Mouse (Mus musculus): ENCODE measurements at regions not wholly inside any gene's neighbourhood (a gene's known extent, or its start where the extent isn't known, plus 50 kb on each side); places are given as distances from the start of the nearest gene placed in this dataset.

DNA sequence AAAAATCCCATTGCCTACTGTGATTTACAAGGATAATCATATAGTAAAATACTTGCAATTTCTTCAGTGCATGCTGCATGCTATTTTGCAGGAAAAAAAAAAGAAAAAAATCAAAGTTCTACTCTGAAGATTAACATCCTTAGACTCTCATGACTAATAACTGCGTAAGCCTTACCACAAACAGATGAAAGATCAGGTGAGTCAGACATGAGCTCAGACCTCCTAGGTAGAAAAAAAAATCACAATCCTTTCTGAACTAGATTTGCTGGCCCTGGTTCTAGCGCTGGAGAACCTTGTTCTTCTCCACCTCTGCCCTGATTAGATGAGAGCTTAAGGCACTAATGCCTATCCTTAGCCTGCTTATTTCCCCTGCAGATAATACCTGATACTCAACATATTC lies 96.1 kb upstream of the Snap25 start:
- DNase-seq (ENCODE audit: low read depth, low spot score), result no peak

DNA sequence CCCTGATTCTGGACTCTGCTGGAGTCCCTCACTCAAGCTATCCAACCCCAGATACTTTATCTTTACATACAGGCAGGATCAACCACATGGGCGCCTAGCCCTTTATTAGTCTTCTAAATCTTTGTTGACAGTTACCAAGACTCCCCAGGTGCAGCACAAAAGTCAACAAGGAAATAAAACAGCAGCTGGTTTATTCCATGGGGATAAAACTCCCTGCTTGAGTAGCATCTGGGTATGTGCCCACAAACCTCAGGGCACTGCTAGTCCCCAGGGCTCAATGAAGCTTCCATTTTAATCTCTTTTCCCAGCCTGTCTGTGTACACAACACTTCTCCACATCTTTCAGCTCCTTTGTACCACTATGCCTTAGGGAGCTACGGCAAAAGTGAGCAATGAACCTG lies 95.1 kb upstream of the Snap25 start:
- no peak for DNase-seq (ENCODE audit: low read depth, low spot score)

DNA sequence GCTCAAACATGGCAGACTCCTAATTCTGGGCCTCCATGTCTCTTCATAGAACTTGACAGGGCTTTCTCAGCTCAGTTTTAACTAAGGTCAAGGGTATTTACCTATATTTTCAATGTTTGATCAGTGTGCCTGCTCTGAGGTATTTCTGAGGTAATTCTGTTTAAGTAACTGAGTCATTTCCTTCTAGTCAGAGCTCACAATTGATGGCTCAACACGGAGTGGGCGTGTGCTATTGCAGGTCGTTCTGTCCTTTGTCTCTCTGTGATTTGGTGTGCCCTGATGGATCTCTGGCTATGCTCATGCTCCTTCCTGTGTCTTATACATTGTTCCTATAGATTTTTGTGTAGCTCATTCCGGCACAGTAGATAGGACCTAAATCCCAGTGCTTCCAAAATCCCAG lies 92.9 kb upstream of the Snap25 start:
- no peak for DNase-seq (ENCODE audit: low read depth, low spot score)

DNA sequence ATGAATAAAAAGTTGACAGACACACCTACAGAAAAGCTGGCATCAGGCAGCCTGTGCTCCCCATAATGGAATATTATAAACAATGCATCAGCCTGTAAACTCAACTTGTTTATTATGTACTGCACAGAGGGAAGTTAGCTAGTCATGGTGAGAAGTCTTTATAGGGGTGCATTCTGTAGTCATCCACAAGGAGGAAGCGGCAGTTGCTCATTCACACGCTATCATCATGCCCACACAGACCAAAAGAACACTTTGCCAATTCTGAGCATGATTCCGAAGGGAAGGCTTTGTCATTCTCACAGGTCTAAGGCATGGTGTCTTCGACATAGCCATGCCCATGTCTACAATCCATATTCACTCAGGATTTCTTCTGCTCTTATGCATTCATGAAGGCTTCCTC lies 92.3 kb upstream of the Snap25 start:
- DNase-seq (ENCODE audit: low read depth, low spot score), result peak; percentile 45

DNA sequence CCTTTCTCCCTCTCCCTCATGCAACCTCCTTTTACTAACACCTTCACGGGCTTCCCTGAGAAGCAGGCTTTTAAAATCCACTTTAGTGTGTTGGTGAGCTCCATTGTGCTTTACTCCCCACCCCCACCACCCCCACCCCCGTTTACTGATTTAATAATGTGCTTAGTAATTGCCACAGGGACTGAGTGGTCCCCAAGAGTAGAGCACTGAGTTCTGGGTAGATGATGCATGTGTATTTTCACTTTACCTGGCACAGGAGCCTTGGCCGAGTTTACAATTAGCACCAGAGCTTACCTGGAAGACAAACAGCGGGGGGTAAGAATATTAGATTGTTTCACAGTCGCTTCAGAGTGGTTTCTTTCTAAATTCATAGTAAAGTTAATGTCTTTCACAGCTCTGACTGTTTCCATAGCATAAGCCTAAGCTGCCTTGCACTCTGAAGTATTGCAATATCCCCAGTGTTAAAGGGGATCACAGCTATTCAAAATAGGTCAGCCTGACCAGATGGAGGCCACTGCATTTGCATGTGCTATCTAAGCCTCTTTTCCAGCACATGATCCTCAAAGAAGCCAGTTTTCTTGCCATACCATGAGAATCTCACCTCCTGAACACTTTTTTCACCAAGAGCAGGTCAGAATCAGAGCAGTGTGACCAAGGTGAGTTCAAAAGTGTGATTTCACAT lies 89.3 kb upstream of the Snap25 start:
- no peak for DNase-seq (ENCODE audit: low read depth, low spot score)

DNA sequence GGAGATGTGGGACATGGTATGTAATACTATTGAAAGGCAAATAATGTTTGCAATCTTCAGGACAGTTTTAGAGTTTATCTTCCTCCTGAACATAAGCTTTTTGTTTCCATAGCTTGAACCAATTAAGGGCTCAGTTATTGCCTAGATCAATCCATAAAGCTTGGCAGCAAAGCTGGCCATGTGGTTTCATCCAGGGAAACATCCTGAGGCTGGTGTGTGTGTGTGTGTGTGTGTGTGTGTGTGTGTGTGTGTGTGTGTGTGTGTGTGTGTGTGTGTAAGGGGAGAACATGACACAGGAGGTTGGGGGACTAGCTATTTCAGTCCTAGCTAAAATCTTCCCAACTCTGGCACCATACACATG lies 88.8 kb upstream of the Snap25 start:
- DNase-seq (ENCODE audit: low read depth, low spot score), result no peak

DNA sequence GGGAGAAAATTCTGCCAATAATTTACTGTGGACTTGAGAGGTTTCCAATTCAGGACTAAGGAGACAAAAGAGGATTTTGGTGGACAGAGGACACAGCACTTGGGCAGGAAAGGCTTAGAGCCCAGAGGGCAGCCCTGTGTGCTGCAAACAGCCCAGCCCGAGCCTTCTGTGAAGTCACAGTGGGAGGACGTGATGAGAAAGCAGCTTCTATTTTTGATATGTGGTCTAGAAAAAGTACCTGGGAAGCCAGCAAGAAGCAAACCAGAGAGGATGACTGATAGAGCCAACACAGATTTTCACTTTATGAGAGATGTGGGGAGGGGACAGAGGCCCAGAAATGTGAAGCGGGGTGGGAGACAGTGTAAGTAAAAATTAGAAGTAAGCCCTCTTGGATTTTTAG lies 66.3 kb upstream of the Snap25 start:
- DNase-seq (ENCODE audit: low read depth, low spot score), result peak; percentile 88

DNA sequence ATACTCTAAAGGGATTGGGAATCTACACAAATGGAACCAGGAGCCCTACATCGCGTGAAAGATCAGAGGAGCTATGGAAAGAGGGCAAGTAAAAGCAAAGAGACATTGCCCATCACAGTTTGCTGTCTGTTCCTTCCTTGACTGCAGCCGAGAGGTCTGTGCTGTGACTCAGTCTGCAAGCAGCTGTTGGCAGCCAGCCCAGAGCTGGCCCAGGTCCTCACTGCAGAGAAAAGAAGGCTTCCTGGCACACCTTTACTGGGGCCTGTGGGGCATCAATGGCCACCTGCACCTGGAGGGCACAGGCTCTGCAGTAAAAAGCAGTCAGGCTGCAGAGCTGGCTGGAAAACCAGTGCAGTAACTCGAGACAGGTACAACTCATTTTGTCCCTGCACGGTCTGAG lies 64.6 kb upstream of the Snap25 start:
- peak; percentile 97 for DNase-seq (ENCODE audit: low read depth, low spot score)

DNA sequence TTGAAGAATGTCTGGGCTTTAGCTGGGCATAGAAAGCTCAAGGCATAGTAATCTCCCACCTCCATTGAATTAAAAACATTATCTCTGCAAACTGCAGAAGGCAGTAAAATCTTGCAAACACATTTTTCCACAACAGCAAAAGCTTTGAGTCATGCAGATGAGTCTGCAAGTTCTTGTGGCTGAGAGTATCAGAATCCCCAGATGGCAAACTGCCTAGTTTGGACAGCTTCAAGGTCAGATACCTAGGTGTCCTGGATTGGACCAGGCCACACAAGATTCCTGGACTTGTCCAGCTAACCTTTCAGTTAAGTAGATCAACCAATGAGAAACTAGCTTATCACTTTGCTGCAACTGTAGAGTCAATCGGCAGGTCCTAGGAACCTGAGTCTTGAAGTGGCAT lies 62.5 kb upstream of the Snap25 start:
- DNase-seq (ENCODE audit: low read depth, low spot score), result peak; percentile 51

DNA sequence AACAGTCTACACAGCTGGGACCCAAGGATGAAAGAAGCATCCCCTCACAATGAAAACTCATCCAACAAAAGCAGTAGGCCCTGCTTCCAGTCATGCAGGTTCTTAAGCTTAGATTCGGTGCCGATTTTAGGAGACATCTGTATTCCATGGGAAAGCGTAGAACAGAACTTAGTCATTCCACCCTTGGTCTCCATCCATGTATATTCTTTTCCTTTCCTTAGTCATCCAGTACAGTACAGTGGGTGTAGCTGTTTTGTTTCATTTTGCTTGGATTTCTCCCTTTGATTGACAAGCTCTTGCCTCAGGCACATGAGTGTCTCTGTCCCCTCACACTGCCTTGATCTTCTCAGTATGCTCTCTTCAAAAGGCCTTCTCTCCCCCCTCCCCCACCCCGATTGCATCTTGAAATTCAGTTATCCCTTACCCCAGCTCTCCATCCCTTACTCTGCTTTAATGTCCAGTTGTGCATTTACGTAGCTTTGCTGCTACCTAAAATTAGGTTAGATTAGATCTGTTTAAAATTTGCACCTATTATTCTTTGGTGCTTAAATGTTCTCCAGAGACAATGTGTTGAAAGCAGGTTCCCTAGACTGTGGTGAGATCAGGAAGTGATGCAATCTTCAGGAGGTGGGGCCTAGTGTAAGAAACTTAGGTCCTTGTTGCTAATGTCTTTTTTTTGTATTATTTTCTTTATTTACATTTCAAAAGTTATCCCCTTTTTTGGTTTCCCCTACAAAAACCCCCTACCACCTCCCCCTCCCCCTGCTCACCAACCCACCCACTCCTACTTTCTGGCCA lies 60.8 kb upstream of the Snap25 start:
- peak; percentile 51 for DNase-seq (ENCODE audit: low read depth, low spot score)
